In genomic region chr1:137898397-137898796, GRCm38 (mm10) we compare ENCODE assay signal across 8 mouse cellular contexts.
DNase-seq lines count a peak whose midpoint lies in the region; ATAC-seq and TF ChIP-seq lines count a peak whose summit lies in the region.

No protein-coding gene starts in this region.

- TF ChIP-seq CTCF in Patski (IDR thresholded peaks at IDR 0.05) = no peak
- no peak for TF ChIP-seq CTCF in lung, embryonic 14.5 days (IDR thresholded peaks at IDR 0.05; ENCODE audit: low read depth)

- CTCF ChIA-PET in Patski (lab: Charles Lee) = interaction anchor here (1.2 kb wide), 1 partner anchor 20 kb away, joined by 3 read pairs; no protein-coding TSS in a partner anchor

- peak overlapping the region; percentile 94 for H3K27ac ChIP-seq in lung, embryonic 14.5 days (ENCODE audit: low read depth)

- in situ Hi-C loops in Patski (cut with MboI; ENCODE audit: low pct_unique_long_range_greater_than_20kb) = loop anchor here (5.0 kb wide), 1 partner anchor 144 kb away; no protein-coding TSS in a partner anchor

- POLR2A ChIA-PET in Patski (lab: Charles Lee) = interaction anchor here (0.6 kb wide), 1 partner anchor 255 kb away, joined by 3 read pairs; no protein-coding TSS in a partner anchor

- H3K36me3 ChIP-seq in lung, embryonic 14.5 days (ENCODE audit: insufficient read depth) = no peaks in the 10 kb centered on the region

- no peaks in the 10 kb centered on the region for H3K27me3 ChIP-seq in Patski
- H3K27me3 ChIP-seq in lung, embryonic 14.5 days (ENCODE audit: insufficient read depth, low read length) = no peaks in the 10 kb centered on the region

- H3K4me3 ChIP-seq in lung, embryonic 14.5 days (ENCODE audit: low read depth, low read length) = peak overlapping the region; percentile 53

- peak overlapping the region; percentile 86 for H3K9ac ChIP-seq in lung, embryonic 14.5 days

- H3K4me2 ChIP-seq in lung, embryonic 14.5 days = peak overlapping the region; percentile 80

- peak; percentile 54 for DNase-seq in Patski (ENCODE audit: low read depth, low spot score)
- DNase-seq in cerebellum, adult 9-11 months = peak; percentile 92
- DNase-seq in layer of hippocampus, adult 8-10 months (ENCODE audit: low spot score in 2 of 2) = peak; percentile 89 to 91
- DNase-seq in lung, embryonic 14.5 days = peak; percentile 95
- peak; percentile 80 for DNase-seq in testis, postnatal 14 days (ENCODE audit: low spot score)

- under 1% methylated on average over 11 of the region's 11 CpGs for WGBS in lung, embryonic 14.5 days

- H3K9me3 ChIP-seq in lung, embryonic 14.5 days (ENCODE audit: low read depth, low read length) = no peaks in the 10 kb centered on the region

- peaks cover 6% of the 10 kb centered on the region; the same call in 1 of the 2 replicates for H3K4me1 ChIP-seq in lung, embryonic 14.5 days (ENCODE audit: insufficient read depth)

- ATAC-seq in Patski = peak; percentile 98
- ATAC-seq in frontal cortex, adult (ENCODE audit: low TSS enrichment) = peak; percentile 92
- peak; percentile 96 for ATAC-seq in hematopoietic stem cell, adult 5-6 weeks (replicated peaks in 1 of 2; ENCODE audit: insufficient read depth in 1 of 2, low FRiP score in 2 of 2, low TSS enrichment in 1 of 2, low read depth in 1 of 2, poor library complexity in 2 of 2, severe bottlenecking in 2 of 2)
- ATAC-seq in lung, embryonic 14.5 days (ENCODE audit: insufficient read depth) = peak; percentile 96
- peak; percentile 85 for ATAC-seq in neutrophil, adult 5-6 weeks (ENCODE audit: extremely low read depth, insufficient number of reproducible peaks, low FRiP score, poor library complexity, severe bottlenecking)

Comparison
In these comparisons a context has a peak if more than half of its experiments do, and no peak if none do; other contexts are left out.
1. Peak in every context shown above with its lines: DNase-seq, ATAC-seq, H3K4me3 ChIP-seq and H3K27ac ChIP-seq.